Mouse (Mus musculus): ENCODE data around the gene Slc25a45. TPM values are rescaled to one million over a fixed set of nuclear protein-coding genes. Genes with fewer than 3 reads are reported as not detected.

The Slc25a45 gene
- polyA plus RNA-seq (2014; fragmentation: Illumina TruSeq; extraction: RNeasy Lipid Tissue Mini Kit (QIAGEN cat#74804); ENCODE audit: low read depth, low replicate concordance) = 3.4 TPM

GRCm38 (mm10) chr19:5877618-5878361, at the start of gene Slc25a45:
Gene Slc25a45, plus strand, starts transcription at chr19:5877808.

GRCm38 (mm10) chr19:5874969-5875480, 2.6 kb upstream of the Slc25a45 start, which contains the start of gene Frmd8:
Gene Frmd8, minus strand, starts transcription at chr19:5875274.

GRCm38 (mm10) chr19:5894002-5894678, 16.5 kb downstream of the Slc25a45 start, which contains the start of gene Tigd3:
Gene Tigd3, minus strand, starts transcription at chr19:5894149.

GRCm38 (mm10) chr19:5913007-5913719, 35.6 kb downstream of the Slc25a45 start, which contains the start of gene Dpf2:
Gene Dpf2, minus strand, starts transcription at chr19:5913010.

GRCm38 (mm10) chr19:5924713-5925093, 47.1 kb downstream of the Slc25a45 start, which contains the start of gene Cdc42ep2:
Gene Cdc42ep2, minus strand, starts transcription at chr19:5924816.

Other genes starting within 250 kb of the Slc25a45 start
- 2.9 TPM for gene Rela, start 240.3 kb upstream of the Slc25a45 start, polyA plus RNA-seq (2014; fragmentation: Illumina TruSeq; extraction: RNeasy Lipid Tissue Mini Kit (QIAGEN cat#74804); ENCODE audit: low read depth, low replicate concordance)
- 1.3 TPM for gene Sipa1, start 214.1 kb upstream of the Slc25a45 start, polyA plus RNA-seq (2014; fragmentation: Illumina TruSeq; extraction: RNeasy Lipid Tissue Mini Kit (QIAGEN cat#74804); ENCODE audit: low read depth, low replicate concordance)
- 2.2 TPM for gene Map3k11, start 189.1 kb upstream of the Slc25a45 start, polyA plus RNA-seq (2014; fragmentation: Illumina TruSeq; extraction: RNeasy Lipid Tissue Mini Kit (QIAGEN cat#74804); ENCODE audit: low read depth, low replicate concordance)
- gene Pcnx3, start 188.9 kb upstream of the Slc25a45 start, polyA plus RNA-seq (2014; fragmentation: Illumina TruSeq; extraction: RNeasy Lipid Tissue Mini Kit (QIAGEN cat#74804); ENCODE audit: low read depth, low replicate concordance) = 0.70 TPM
- not detected for gene Kcnk7, start 173.4 kb upstream of the Slc25a45 start, polyA plus RNA-seq (2014; fragmentation: Illumina TruSeq; extraction: RNeasy Lipid Tissue Mini Kit (QIAGEN cat#74804); ENCODE audit: low read depth, low replicate concordance)
- gene Ehbp1l1, start 151.5 kb upstream of the Slc25a45 start, polyA plus RNA-seq (2014; fragmentation: Illumina TruSeq; extraction: RNeasy Lipid Tissue Mini Kit (QIAGEN cat#74804); ENCODE audit: low read depth, low replicate concordance) = 3.7 TPM
- gene Fam89b, start 148.2 kb upstream of the Slc25a45 start, polyA plus RNA-seq (2014; fragmentation: Illumina TruSeq; extraction: RNeasy Lipid Tissue Mini Kit (QIAGEN cat#74804); ENCODE audit: low read depth, low replicate concordance) = not detected
- 17.7 TPM for gene Ltbp3, start 136.9 kb upstream of the Slc25a45 start, polyA plus RNA-seq (2014; fragmentation: Illumina TruSeq; extraction: RNeasy Lipid Tissue Mini Kit (QIAGEN cat#74804); ENCODE audit: low read depth, low replicate concordance)
- 1.6 TPM for gene Scyl1, start 106.4 kb upstream of the Slc25a45 start, polyA plus RNA-seq (2014; fragmentation: Illumina TruSeq; extraction: RNeasy Lipid Tissue Mini Kit (QIAGEN cat#74804); ENCODE audit: low read depth, low replicate concordance)
- 4.1 TPM for gene Frmd8, start 2.5 kb upstream of the Slc25a45 start, polyA plus RNA-seq (2014; fragmentation: Illumina TruSeq; extraction: RNeasy Lipid Tissue Mini Kit (QIAGEN cat#74804); ENCODE audit: low read depth, low replicate concordance)
- gene Tigd3, start 16.3 kb downstream of the Slc25a45 start, polyA plus RNA-seq (2014; fragmentation: Illumina TruSeq; extraction: RNeasy Lipid Tissue Mini Kit (QIAGEN cat#74804); ENCODE audit: low read depth, low replicate concordance) = not detected
- 8.1 TPM for gene Dpf2, start 35.2 kb downstream of the Slc25a45 start, polyA plus RNA-seq (2014; fragmentation: Illumina TruSeq; extraction: RNeasy Lipid Tissue Mini Kit (QIAGEN cat#74804); ENCODE audit: low read depth, low replicate concordance)
- 1.7 TPM for gene Cdc42ep2, start 47.0 kb downstream of the Slc25a45 start, polyA plus RNA-seq (2014; fragmentation: Illumina TruSeq; extraction: RNeasy Lipid Tissue Mini Kit (QIAGEN cat#74804); ENCODE audit: low read depth, low replicate concordance)
- gene Pola2, start 86.4 kb downstream of the Slc25a45 start, polyA plus RNA-seq (2014; fragmentation: Illumina TruSeq; extraction: RNeasy Lipid Tissue Mini Kit (QIAGEN cat#74804); ENCODE audit: low read depth, low replicate concordance) = 3.7 TPM
- not detected for gene Slc22a20, start 108.3 kb downstream of the Slc25a45 start, polyA plus RNA-seq (2014; fragmentation: Illumina TruSeq; extraction: RNeasy Lipid Tissue Mini Kit (QIAGEN cat#74804); ENCODE audit: low read depth, low replicate concordance)
- gene Capn1, start 138.1 kb downstream of the Slc25a45 start, polyA plus RNA-seq (2014; fragmentation: Illumina TruSeq; extraction: RNeasy Lipid Tissue Mini Kit (QIAGEN cat#74804); ENCODE audit: low read depth, low replicate concordance) = 2.1 TPM
- 0.82 TPM for gene Syvn1, start 168.8 kb downstream of the Slc25a45 start, polyA plus RNA-seq (2014; fragmentation: Illumina TruSeq; extraction: RNeasy Lipid Tissue Mini Kit (QIAGEN cat#74804); ENCODE audit: low read depth, low replicate concordance)
- gene Mrpl49, start 180.0 kb downstream of the Slc25a45 start, polyA plus RNA-seq (2014; fragmentation: Illumina TruSeq; extraction: RNeasy Lipid Tissue Mini Kit (QIAGEN cat#74804); ENCODE audit: low read depth, low replicate concordance) = 39.2 TPM
- gene Fau, start 180.0 kb downstream of the Slc25a45 start, polyA plus RNA-seq (2014; fragmentation: Illumina TruSeq; extraction: RNeasy Lipid Tissue Mini Kit (QIAGEN cat#74804); ENCODE audit: low read depth, low replicate concordance) = 27.5 TPM
- not detected for gene Znhit2, start 183.4 kb downstream of the Slc25a45 start, polyA plus RNA-seq (2014; fragmentation: Illumina TruSeq; extraction: RNeasy Lipid Tissue Mini Kit (QIAGEN cat#74804); ENCODE audit: low read depth, low replicate concordance)
- gene Tm7sf2, start 190.6 kb downstream of the Slc25a45 start, polyA plus RNA-seq (2014; fragmentation: Illumina TruSeq; extraction: RNeasy Lipid Tissue Mini Kit (QIAGEN cat#74804); ENCODE audit: low read depth, low replicate concordance) = 2.7 TPM
- 7.1 TPM for gene Vps51, start 199.4 kb downstream of the Slc25a45 start, polyA plus RNA-seq (2014; fragmentation: Illumina TruSeq; extraction: RNeasy Lipid Tissue Mini Kit (QIAGEN cat#74804); ENCODE audit: low read depth, low replicate concordance)
- not detected for gene Tmem262, start 202.2 kb downstream of the Slc25a45 start, polyA plus RNA-seq (2014; fragmentation: Illumina TruSeq; extraction: RNeasy Lipid Tissue Mini Kit (QIAGEN cat#74804); ENCODE audit: low read depth, low replicate concordance)
- gene Gm28374, start 204.4 kb downstream of the Slc25a45 start, polyA plus RNA-seq (2014; fragmentation: Illumina TruSeq; extraction: RNeasy Lipid Tissue Mini Kit (QIAGEN cat#74804); ENCODE audit: low read depth, low replicate concordance) = not detected
- gene Zfpl1, start 207.1 kb downstream of the Slc25a45 start, polyA plus RNA-seq (2014; fragmentation: Illumina TruSeq; extraction: RNeasy Lipid Tissue Mini Kit (QIAGEN cat#74804); ENCODE audit: low read depth, low replicate concordance) = 1.5 TPM
- 1.2 TPM for gene Cdca5, start 207.2 kb downstream of the Slc25a45 start, polyA plus RNA-seq (2014; fragmentation: Illumina TruSeq; extraction: RNeasy Lipid Tissue Mini Kit (QIAGEN cat#74804); ENCODE audit: low read depth, low replicate concordance)
- not detected for gene AC131692.1, start 216.6 kb downstream of the Slc25a45 start, polyA plus RNA-seq (2014; fragmentation: Illumina TruSeq; extraction: RNeasy Lipid Tissue Mini Kit (QIAGEN cat#74804); ENCODE audit: low read depth, low replicate concordance)
- gene Naaladl1, start 228.0 kb downstream of the Slc25a45 start, polyA plus RNA-seq (2014; fragmentation: Illumina TruSeq; extraction: RNeasy Lipid Tissue Mini Kit (QIAGEN cat#74804); ENCODE audit: low read depth, low replicate concordance) = not detected
- gene Sac3d1, start 240.8 kb downstream of the Slc25a45 start, polyA plus RNA-seq (2014; fragmentation: Illumina TruSeq; extraction: RNeasy Lipid Tissue Mini Kit (QIAGEN cat#74804); ENCODE audit: low read depth, low replicate concordance) = 0.70 TPM